Mouse (Mus musculus) brain, embryonic 14.5 days (tissue): ENCODE measurements around the gene Slc25a35.

Source experiments
- CTCF ChIP-seq: fragments of 200-500 bp; IDR thresholded peaks from 2 replicates; pipeline ENCODE4 v1.5.1; 2012; ENCODE audit warnings: inconsistent platforms, mild to moderate bottlenecking, moderate library complexity, borderline replicate concordance; ENCODE audit not compliant: insufficient read depth, insufficient read length; ENCODE audit errors: extremely low read depth
- POLR2A ChIP-seq: fragments of 200-500 bp; IDR thresholded peaks from 2 replicates; pipeline ENCODE4 v1.6.1; 2012; ENCODE audit warnings: mild to moderate bottlenecking, inconsistent platforms, borderline replicate concordance; ENCODE audit not compliant: poor library complexity, insufficient read depth, insufficient read length, severe bottlenecking; ENCODE audit errors: extremely low read depth

DNA sequence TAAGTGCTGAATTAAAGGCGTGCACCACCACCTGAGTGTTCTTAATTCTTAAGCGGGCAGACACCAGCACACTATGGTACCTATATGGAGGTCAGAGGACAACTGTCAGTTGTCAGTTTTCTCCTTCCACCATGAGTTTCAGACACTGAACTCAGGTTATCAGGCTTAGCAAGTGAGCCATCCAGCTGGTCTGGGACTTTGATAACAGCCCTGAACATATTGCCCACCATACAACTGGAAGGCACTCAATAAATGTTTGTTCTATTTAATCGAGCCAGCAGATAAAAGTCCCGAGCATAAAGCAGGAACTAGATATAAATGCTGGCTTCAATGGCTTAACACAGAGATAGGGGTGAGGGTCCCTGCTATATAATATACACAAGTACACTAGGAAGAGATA lies 29.1 kb downstream of the Slc25a35 start:
- TF ChIP-seq CTCF (no peak), POLR2A (no peak)
